Mouse (Mus musculus) embryonic facial prominence, embryonic 13.5 days (tissue): ENCODE measurements around the gene 2200002D01Rik. TPM values are rescaled to one million over a fixed set of nuclear protein-coding genes. Genes with fewer than 3 reads are reported as not detected.

ENCODE experiments used
- ATAC-seq: fragments of 200-750 bp; cut with Nextera tagmentation; 2 replicates; pipeline ENCODE4 v1.8.0; 2017; ENCODE audit warnings: low read depth; ENCODE audit not compliant: insufficient number of reproducible peaks, insufficient read depth, low FRiP score, low TSS enrichment
- H3K27ac ChIP-seq: fragments of 300-500 bp; sonication (generic); 2 replicates; pipeline ENCODE4 v1.5.1; 2015; ENCODE audit warnings: moderate library complexity, mild to moderate bottlenecking, inconsistent platforms
- H3K27me3 ChIP-seq: fragments of 300-500 bp; sonication (generic); 2 replicates; pipeline ENCODE4 v1.6.1; 2015; ENCODE audit warnings: mild to moderate bottlenecking, inconsistent platforms
- H3K36me3 ChIP-seq: fragments of 300-500 bp; sonication (generic); 2 replicates; pipeline ENCODE4 v1.6.1; 2015; ENCODE audit warnings: mild to moderate bottlenecking, inconsistent platforms
- H3K4me1 ChIP-seq: fragments of 300-500 bp; sonication (generic); 2 replicates; pipeline ENCODE4 v1.6.1; 2015; ENCODE audit warnings: inconsistent platforms
- H3K4me2 ChIP-seq: fragments of 300-500 bp; sonication (generic); 2 replicates; pipeline ENCODE4 v1.6.1; 2015; ENCODE audit warnings: moderate library complexity, mild to moderate bottlenecking, inconsistent platforms
- H3K4me3 ChIP-seq: fragments of 300-500 bp; sonication (generic); 2 replicates; pipeline ENCODE4 v1.5.1; 2015; ENCODE audit warnings: mild to moderate bottlenecking, inconsistent platforms
- H3K9ac ChIP-seq: fragments of 300-500 bp; sonication (generic); 2 replicates; pipeline ENCODE4 v1.6.1; 2015; ENCODE audit warnings: mild to moderate bottlenecking, inconsistent platforms
- H3K9me3 ChIP-seq: fragments of 300-500 bp; sonication (generic); 2 replicates; pipeline ENCODE4 v1.6.1; 2016; ENCODE audit warnings: inconsistent platforms
- WGBS: fragments of 180-500 bp; shearing (Covaris S2); methylation state at CpG from one replicate; pipeline ENCODE4 v1.1.7; 2015; ENCODE audit warnings: mixed read lengths; 5-methylcytosine and 5-hydroxymethylcytosine counted together
- polyA plus RNA-seq: library from polyadenylated mRNA; unstranded; fragments of >200 nt; fragmentation: Nextera tagmentation; extraction: Ambion mirVana; gene quantifications from 2 replicates; pipeline ENCODE4 v1.2.1, GENCODE M21; 2015

Gene 2200002D01Rik
- 2.2 and 4.4 TPM in 2 replicates for polyA plus RNA-seq

GRCm38 (mm10) chr7:29248261-29248841 lies at the start of gene 2200002D01Rik:
2200002D01Rik (minus strand) TSS chr7:29248466.
- peaks cover 25% of the 10 kb centered on the region for H3K4me1 ChIP-seq
- H3K9me3 ChIP-seq = no peaks in the 10 kb centered on the region
- H3K27ac ChIP-seq = no peak within 1 kb of the TSS
- WGBS = 10% methylated on average over 20 of the region's 20 CpGs
- peak within 1 kb of the TSS; percentile 32 for H3K4me3 ChIP-seq
- peaks cover 18% of the 10 kb centered on the region for H3K27me3 ChIP-seq
- ATAC-seq = no peak
- H3K4me2 ChIP-seq = peak within 1 kb of the TSS; percentile 56
- peak within 1 kb of the TSS; percentile 52; the same call in 1 of the 2 replicates for H3K9ac ChIP-seq
- H3K36me3 ChIP-seq = peaks cover 38% of the 10 kb centered on the region

GRCm38 (mm10) chr7:29296998-29297397 lies 48.7 kb upstream of the 2200002D01Rik start:
- Histone ChIP-seq H3K27me3 (no peaks in the 10 kb centered on the region), H3K4me3 (no peak overlapping the region), H3K4me1 (peaks cover 17% of the 10 kb centered on the region), H3K9ac (no peak overlapping the region), H3K27ac (no peak overlapping the region), H3K9me3 (no peaks in the 10 kb centered on the region), H3K4me2 (no peak overlapping the region), H3K36me3 (no peaks in the 10 kb centered on the region)
- no peak for ATAC-seq
- 12% methylated on average over 10 of the region's 10 CpGs for WGBS

GRCm38 (mm10) chr7:29295861-29296647 lies 47.8 kb upstream of the 2200002D01Rik start:
- ATAC-seq = no peak
- Histone ChIP-seq H3K9me3 (no peaks in the 10 kb centered on the region), H3K4me1 (peaks cover 25% of the 10 kb centered on the region), H3K36me3 (no peaks in the 10 kb centered on the region), H3K4me2 (no peak overlapping the region), H3K27ac (no peak overlapping the region), H3K4me3 (no peak overlapping the region), H3K27me3 (no peaks in the 10 kb centered on the region), H3K9ac (no peak overlapping the region)
- WGBS = 83% methylated on average over 24 of the region's 24 CpGs

- no peaks in the 10 kb centered on the region for H3K9me3 ChIP-seq
- no peak overlapping the region for H3K9ac ChIP-seq
- ATAC-seq = no peak
- H3K27me3 ChIP-seq = no peaks in the 10 kb centered on the region
- no peaks in the 10 kb centered on the region for H3K36me3 ChIP-seq
- 68% methylated on average over 13 of the region's 13 CpGs for WGBS
- H3K4me2 ChIP-seq = no peak overlapping the region
- no peak overlapping the region for H3K4me3 ChIP-seq
- peaks cover 43% of the 10 kb centered on the region for H3K4me1 ChIP-seq
- H3K27ac ChIP-seq = no peak overlapping the region
Measured at GRCm38 (mm10) chr7:29294111-29294761, 46.0 kb upstream of the 2200002D01Rik start.

GRCm38 (mm10) chr7:29293131-29294065 lies 45.1 kb upstream of the 2200002D01Rik start:
- 37% methylated on average over 19 of the region's 19 CpGs for WGBS
- Histone ChIP-seq H3K4me1 (peaks cover 50% of the 10 kb centered on the region), H3K9me3 (no peaks in the 10 kb centered on the region), H3K4me2 (no peak overlapping the region; the same call in 1 of the 2 replicates), H3K27me3 (no peaks in the 10 kb centered on the region), H3K4me3 (no peak overlapping the region), H3K36me3 (no peaks in the 10 kb centered on the region), H3K9ac (0 out of 2 replicates have a peak overlapping the region, but pooled peaks have one; percentile 12), H3K27ac (peak overlapping the region; percentile 22; the same call in 1 of the 2 replicates)
- no peak for ATAC-seq

- WGBS = 28% methylated on average over 8 of the region's 8 CpGs
- Histone ChIP-seq H3K4me2 (no peak overlapping the region), H3K9me3 (no peaks in the 10 kb centered on the region), H3K9ac (0 out of 2 replicates have a peak overlapping the region, but pooled peaks have one; percentile 12), H3K4me3 (no peak overlapping the region), H3K36me3 (no peaks in the 10 kb centered on the region), H3K4me1 (peaks cover 50% of the 10 kb centered on the region), H3K27me3 (no peaks in the 10 kb centered on the region), H3K27ac (peak overlapping the region; percentile 44)
- ATAC-seq = no peak
Measured at GRCm38 (mm10) chr7:29292458-29293098, 44.3 kb upstream of the 2200002D01Rik start.

GRCm38 (mm10) chr7:29291616-29292457 lies 43.6 kb upstream of the 2200002D01Rik start:
- Histone ChIP-seq H3K4me1 (peaks cover 50% of the 10 kb centered on the region), H3K9me3 (no peaks in the 10 kb centered on the region), H3K4me3 (no peak overlapping the region), H3K27ac (peak overlapping the region; percentile 44), H3K9ac (no peak overlapping the region), H3K27me3 (no peaks in the 10 kb centered on the region; the same call in 1 of the 2 replicates), H3K4me2 (no peak overlapping the region), H3K36me3 (no peaks in the 10 kb centered on the region)
- ATAC-seq = no peak
- 33% methylated on average over 6 of the region's 7 CpGs for WGBS

- WGBS = 48% methylated on average over 11 of the region's 11 CpGs
- H3K36me3 ChIP-seq = no peaks in the 10 kb centered on the region
- H3K4me2 ChIP-seq = no peak overlapping the region
- H3K4me1 ChIP-seq = peaks cover 50% of the 10 kb centered on the region
- no peaks in the 10 kb centered on the region; the same call in 1 of the 2 replicates for H3K27me3 ChIP-seq
- H3K9ac ChIP-seq = peak overlapping the region; percentile 54
- H3K9me3 ChIP-seq = no peaks in the 10 kb centered on the region
- H3K4me3 ChIP-seq = no peak overlapping the region
- no peak for ATAC-seq
- H3K27ac ChIP-seq = peak overlapping the region; percentile 44
Measured at GRCm38 (mm10) chr7:29290691-29291485, 42.6 kb upstream of the 2200002D01Rik start.

GRCm38 (mm10) chr7:29289856-29290255 lies 41.6 kb upstream of the 2200002D01Rik start:
- no peak for ATAC-seq
- no peak overlapping the region for H3K27ac ChIP-seq
- H3K36me3 ChIP-seq = no peaks in the 10 kb centered on the region
- H3K4me2 ChIP-seq = peak overlapping the region; percentile 85
- 52% methylated on average over 6 of the region's 6 CpGs for WGBS
- peaks cover 4% of the 10 kb centered on the region; the same call in 1 of the 2 replicates for H3K27me3 ChIP-seq
- peak overlapping the region; percentile 71 for H3K9ac ChIP-seq
- peak overlapping the region; percentile 58 for H3K4me3 ChIP-seq
- no peaks in the 10 kb centered on the region for H3K9me3 ChIP-seq
- peaks cover 50% of the 10 kb centered on the region for H3K4me1 ChIP-seq
